Mouse (Mus musculus) intestine, embryonic 14.5 days (tissue): Measurements from ENCODE around the gene Slc8b1. TPM values are rescaled to one million over a fixed set of nuclear protein-coding genes. Genes with fewer than 3 reads are reported as not detected.
"Not testable (repeated sequence)": the region's sequence is repeated elsewhere in the genome, so short reads cannot be mapped to it uniquely, and the experiment has no call there.

ENCODE experiments used
- ATAC-seq: fragments of 200-750 bp; cut with Nextera tagmentation; replicated peaks from 2 replicates; pipeline ENCODE4 v1.8.0; 2017; ENCODE audit warnings: low read depth, moderate number of reproducible peaks, moderate TSS enrichment, moderate library complexity; ENCODE audit not compliant: low FRiP score, low TSS enrichment
- DNase-seq: peaks from one replicate; pipeline ENCODE4 v3.0.0-alpha.2; 2018; ENCODE audit warnings: low spot score
- H3K27ac ChIP-seq: fragments of 300-500 bp; sonication (generic); 2 replicates; pipeline ENCODE4 v1.5.1; 2014; ENCODE audit warnings: low read depth, mild to moderate bottlenecking, control low read depth
- H3K27me3 ChIP-seq: fragments of 300-500 bp; sonication (generic); replicated peaks from 2 replicates; pipeline ENCODE4 v1.6.1; 2014; ENCODE audit warnings: low read length, control low read depth; ENCODE audit not compliant: control insufficient read depth, insufficient read depth
- H3K36me3 ChIP-seq: fragments of 300-500 bp; sonication (generic); 2 replicates; pipeline ENCODE4 v1.6.1; 2014; ENCODE audit warnings: low read length, control low read depth; ENCODE audit not compliant: control insufficient read depth, insufficient read depth
- H3K4me1 ChIP-seq: fragments of 300-500 bp; sonication (generic); replicated peaks from 2 replicates; pipeline ENCODE4 v1.6.1; 2014; ENCODE audit warnings: low read length, control low read depth, mixed read lengths; ENCODE audit not compliant: control insufficient read depth, insufficient read depth
- H3K4me2 ChIP-seq: fragments of 300-500 bp; sonication (generic); 2 replicates; pipeline ENCODE4 v1.6.1; 2014; ENCODE audit warnings: low read length
- H3K4me3 ChIP-seq: fragments of 300-500 bp; sonication (generic); 2 replicates; pipeline ENCODE4 v1.5.1; 2014; ENCODE audit warnings: low read depth, low read length, control low read depth, mixed read lengths
- H3K9ac ChIP-seq: fragments of 300-500 bp; sonication (generic); 2 replicates; pipeline ENCODE4 v1.6.1; 2014; ENCODE audit warnings: mild to moderate bottlenecking, low read length
- H3K9me3 ChIP-seq: fragments of 300-500 bp; sonication (generic); 2 replicates; pipeline ENCODE4 v1.6.1; 2016; ENCODE audit warnings: low read length, control low read depth; ENCODE audit not compliant: control insufficient read depth
- WGBS: fragments of 180-500 bp; shearing (Covaris S2); extraction: QIAGEN DNeasy Blood & Tissue Kit; methylation state at CpG from one replicate; pipeline ENCODE4 v1.1.7; 2014; 5-methylcytosine and 5-hydroxymethylcytosine counted together
- polyA plus RNA-seq: library from polyadenylated mRNA; unstranded; fragments of >200 nt; fragmentation: Nextera tagmentation; extraction: Ambion mirVana; gene quantifications from 2 replicates; pipeline ENCODE4 v1.2.1, GENCODE M21; 2014

Gene Slc8b1
- polyA plus RNA-seq, 1 experiment from 2014 or later = 3.8 TPM

GRCm38 (mm10) chr5:120490679-120491192, 20.2 kb upstream of the Slc8b1 start:
- no peak overlapping the region for H3K9ac ChIP-seq
- H3K27me3 ChIP-seq = no peaks in the 10 kb centered on the region
- H3K4me3 ChIP-seq = no peak overlapping the region
- no peaks in the 10 kb centered on the region for H3K9me3 ChIP-seq
- H3K27ac ChIP-seq = no peak overlapping the region
- no peak overlapping the region for H3K4me2 ChIP-seq
- ATAC-seq (no peak), DNase-seq (no peak)
- H3K36me3 ChIP-seq = peaks cover 41% of the 10 kb centered on the region
- 79% methylated on average over 8 of the region's 8 CpGs for WGBS
- H3K4me1 ChIP-seq = no peaks in the 10 kb centered on the region

GRCm38 (mm10) chr5:120492437-120492836, 18.5 kb upstream of the Slc8b1 start:
- DNase-seq = no peak
- no peak overlapping the region for H3K27ac ChIP-seq
- H3K4me2 ChIP-seq = no peak overlapping the region
- H3K4me3 ChIP-seq = no peak overlapping the region
- peaks cover 26% of the 10 kb centered on the region for H3K36me3 ChIP-seq
- 76% methylated on average over 11 of the region's 11 CpGs for WGBS
- no peaks in the 10 kb centered on the region for H3K27me3 ChIP-seq
- H3K4me1 ChIP-seq = no peaks in the 10 kb centered on the region
- no peak for ATAC-seq
- H3K9ac ChIP-seq = no peak overlapping the region
- no peaks in the 10 kb centered on the region for H3K9me3 ChIP-seq

GRCm38 (mm10) chr5:120493440-120493839, 17.5 kb upstream of the Slc8b1 start:
- Histone ChIP-seq H3K9me3 (no peaks in the 10 kb centered on the region), H3K4me3 (no peak overlapping the region), H3K27ac (no peak overlapping the region), H3K4me1 (no peaks in the 10 kb centered on the region), H3K36me3 (peaks cover 21% of the 10 kb centered on the region), H3K27me3 (no peaks in the 10 kb centered on the region), H3K9ac (no peak overlapping the region), H3K4me2 (no peak overlapping the region)
- WGBS = 93% methylated on average over 6 of the region's 6 CpGs
- ATAC-seq (no peak), DNase-seq (no peak)

GRCm38 (mm10) chr5:120493873-120494395, 17.0 kb upstream of the Slc8b1 start:
- H3K4me3 ChIP-seq = no peak overlapping the region
- H3K9me3 ChIP-seq = no peaks in the 10 kb centered on the region
- H3K4me2 ChIP-seq = no peak overlapping the region
- H3K36me3 ChIP-seq = peaks cover 21% of the 10 kb centered on the region
- DNase-seq = no peak
- no peak overlapping the region for H3K9ac ChIP-seq
- no peak for ATAC-seq
- WGBS = 87% methylated on average over 9 of the region's 9 CpGs
- H3K27me3 ChIP-seq = no peaks in the 10 kb centered on the region
- no peaks in the 10 kb centered on the region for H3K4me1 ChIP-seq
- no peak overlapping the region for H3K27ac ChIP-seq

GRCm38 (mm10) chr5:120495064-120495702, 15.8 kb upstream of the Slc8b1 start:
- Histone ChIP-seq H3K36me3 (peaks cover 21% of the 10 kb centered on the region), H3K4me2 (no peak overlapping the region), H3K4me3 (no peak overlapping the region), H3K27me3 (no peaks in the 10 kb centered on the region), H3K4me1 (no peaks in the 10 kb centered on the region), H3K27ac (no peak overlapping the region), H3K9ac (no peak overlapping the region), H3K9me3 (no peaks in the 10 kb centered on the region)
- WGBS = 74% methylated on average over 10 of the region's 10 CpGs
- ATAC-seq = no peak
- no peak for DNase-seq

GRCm38 (mm10) chr5:120495703-120496226, 15.2 kb upstream of the Slc8b1 start:
- H3K9ac ChIP-seq = no peak overlapping the region
- WGBS = 90% methylated on average over 13 of the region's 13 CpGs
- ATAC-seq (no peak), DNase-seq (no peak)
- H3K4me2 ChIP-seq = no peak overlapping the region
- H3K4me1 ChIP-seq = no peaks in the 10 kb centered on the region
- H3K27ac ChIP-seq = no peak overlapping the region
- H3K4me3 ChIP-seq = no peak overlapping the region
- no peaks in the 10 kb centered on the region for H3K9me3 ChIP-seq
- peaks cover 19% of the 10 kb centered on the region for H3K36me3 ChIP-seq
- no peaks in the 10 kb centered on the region for H3K27me3 ChIP-seq

GRCm38 (mm10) chr5:120497071-120497470, 13.9 kb upstream of the Slc8b1 start:
- Histone ChIP-seq H3K27ac (no peak overlapping the region), H3K9ac (no peak overlapping the region), H3K9me3 (no peaks in the 10 kb centered on the region), H3K4me1 (peaks cover under 1% of the 10 kb centered on the region; the same call in 1 of the 2 replicates), H3K4me2 (no peak overlapping the region), H3K27me3 (no peaks in the 10 kb centered on the region), H3K36me3 (peaks cover 17% of the 10 kb centered on the region), H3K4me3 (no peak overlapping the region)
- 80% methylated on average over 3 of the region's 3 CpGs for WGBS
- ATAC-seq = no peak
- no peak for DNase-seq

- peaks cover 9% of the 10 kb centered on the region; the same call in 1 of the 2 replicates for H3K4me1 ChIP-seq
- WGBS = 81% methylated on average over 4 of the region's 4 CpGs
- no peak overlapping the region for H3K27ac ChIP-seq
- H3K4me2 ChIP-seq = no peak overlapping the region
- ATAC-seq (no peak), DNase-seq (no peak)
- no peak overlapping the region for H3K4me3 ChIP-seq
- no peaks in the 10 kb centered on the region for H3K27me3 ChIP-seq
- peaks cover 4% of the 10 kb centered on the region; the same call in 1 of the 2 replicates for H3K36me3 ChIP-seq
- H3K9ac ChIP-seq = no peak overlapping the region
- H3K9me3 ChIP-seq = no peaks in the 10 kb centered on the region
These were observed 11.8 kb upstream of the Slc8b1 start for GRCm38 (mm10) chr5:120499202-120499601.

GRCm38 (mm10) chr5:120500609-120501008, 10.4 kb upstream of the Slc8b1 start:
- not testable (repeated sequence) for H3K4me3 ChIP-seq, H3K36me3 ChIP-seq, H3K4me1 ChIP-seq, H3K4me2 ChIP-seq, H3K27ac ChIP-seq, H3K9me3 ChIP-seq, H3K9ac ChIP-seq, DNase-seq, ATAC-seq, H3K27me3 ChIP-seq
- WGBS = 87% methylated on average over 9 of the region's 9 CpGs
